Mouse (Mus musculus): Measurements from ENCODE around the gene Pip5k1b.

DNA sequence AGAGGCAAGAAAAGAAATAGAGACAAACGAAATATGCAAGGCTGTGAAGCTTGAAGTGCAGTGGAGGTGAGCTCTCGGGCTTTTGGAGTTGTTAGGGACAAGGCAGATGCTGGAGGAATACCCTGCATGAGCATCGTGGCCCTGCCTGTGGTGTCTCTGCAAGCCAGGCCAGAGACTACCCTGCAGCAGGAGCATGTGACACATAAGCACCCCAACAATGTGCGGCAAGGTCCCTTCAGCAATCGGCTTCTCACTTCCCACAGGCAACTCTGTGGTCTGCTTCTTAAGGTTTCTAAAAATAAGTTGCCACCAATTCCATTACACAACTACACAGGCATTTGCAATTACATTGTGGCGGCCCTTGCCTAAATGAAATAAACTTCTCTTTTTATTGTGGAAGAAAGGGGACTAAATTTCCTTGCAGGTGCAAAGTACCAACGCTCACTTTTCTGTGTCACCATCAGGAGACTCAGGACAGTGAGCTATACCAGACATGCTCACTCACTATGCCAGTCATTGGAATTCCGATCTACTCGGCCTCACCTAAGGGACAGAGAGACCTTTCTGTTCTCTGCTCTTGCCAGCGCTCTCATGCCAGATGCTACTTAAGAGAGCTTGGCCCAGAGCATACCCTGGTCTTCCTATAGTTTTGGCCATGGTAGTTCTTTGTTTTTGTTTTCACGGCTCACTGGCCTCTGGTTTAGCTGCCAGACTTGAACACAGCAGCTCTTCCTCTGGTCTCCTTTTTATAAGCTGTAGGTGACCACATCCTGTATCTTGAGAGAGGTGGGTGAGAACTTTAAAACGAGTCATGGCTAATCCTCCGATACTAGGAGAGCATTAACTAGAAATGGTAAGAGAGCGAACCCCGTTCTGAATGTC is 28.7 kb downstream of the Pip5k1b start:
- no peak for TF ChIP-seq POLR2A (IDR thresholded peaks at IDR 0.05; ENCODE audit: borderline replicate concordance, extremely low read depth, insufficient read depth, insufficient read length, poor library complexity, severe bottlenecking)
- TF ChIP-seq CTCF (IDR thresholded peaks at IDR 0.05; ENCODE audit: borderline replicate concordance, extremely low read depth, insufficient read depth, insufficient read length), result no peak

All from brain, embryonic 14.5 days (tissue).